Mouse (Mus musculus): ENCODE data around the gene Krtap14. TPM values are rescaled to one million over a fixed set of nuclear protein-coding genes. Genes with fewer than 3 reads are reported as not detected.
A peak's percentile ranks its signal among the peaks of the same experiment; 100 is the strongest.

Krtap14 gene
- not detected in 2 replicates for polyA plus RNA-seq (2012; rRNA removed)

- Histone ChIP-seq H3K4me3 (ENCODE audit: extremely low read depth, insufficient read depth, insufficient read length) (no peak within 1 kb of the TSS), H3K36me3 (ENCODE audit: control insufficient read depth, insufficient read depth, low read length) (no peaks in the 10 kb centered on the region), H3K27me3 (ENCODE audit: control insufficient read depth, insufficient read depth, low read length) (no peaks in the 10 kb centered on the region), H3K4me1 (ENCODE audit: control insufficient read depth, insufficient read depth, insufficient read length) (no peaks in the 10 kb centered on the region), H3K27ac (ENCODE audit: insufficient read depth, low read length) (no peak within 1 kb of the TSS)
- no peak for DNase-seq (ENCODE audit: low read depth in 1 of 2, low spot score in 2 of 2)
- TF ChIP-seq POLR2A (IDR thresholded peaks at IDR 0.05; ENCODE audit: low read depth, low read length) (no peak), CTCF (IDR thresholded peaks at IDR 0.05; ENCODE audit: extremely low read depth, insufficient read depth, insufficient read length, insufficient replicate concordance) (no peak)
- 89% methylated on average over 9 of the region's 9 CpGs for WGBS
Observed at GRCm38 (mm10) chr16:88826095-88826652, at the start of gene Krtap14. Gene Krtap14, minus strand, starts transcription at chr16:88826145.

- no peaks in the 10 kb centered on the region for H3K27me3 ChIP-seq (ENCODE audit: control insufficient read depth, insufficient read depth, low read length)
- no peak within 1 kb of the TSS for H3K27ac ChIP-seq (ENCODE audit: insufficient read depth, low read length)
- WGBS, result 93% methylated on average over 3 of the region's 3 CpGs
- H3K36me3 ChIP-seq (ENCODE audit: control insufficient read depth, insufficient read depth, low read length), result no peaks in the 10 kb centered on the region
- H3K4me1 ChIP-seq (ENCODE audit: control insufficient read depth, insufficient read depth, insufficient read length), result no peaks in the 10 kb centered on the region
- TF ChIP-seq POLR2A (IDR thresholded peaks at IDR 0.05; ENCODE audit: low read depth, low read length) (no peak), CTCF (IDR thresholded peaks at IDR 0.05; ENCODE audit: extremely low read depth, insufficient read depth, insufficient read length, insufficient replicate concordance) (no peak)
- DNase-seq (ENCODE audit: low read depth in 1 of 2, low spot score in 2 of 2), result no peak
- H3K4me3 ChIP-seq (ENCODE audit: extremely low read depth, insufficient read depth, insufficient read length), result no peak within 1 kb of the TSS
Observed at GRCm38 (mm10) chr16:88874169-88874568, 48.2 kb upstream of the Krtap14 start, which contains the start of gene Krtap19-2. Gene Krtap19-2, minus strand, starts transcription at chr16:88874269.

GRCm38 (mm10) chr16:88869311-88869710, 43.4 kb upstream of the Krtap14 start, which contains the start of gene Krtap19-1:
Gene Krtap19-1, minus strand, starts transcription at chr16:88869411.
- 86% methylated on average over 6 of the region's 6 CpGs for WGBS
- no peak for DNase-seq (ENCODE audit: low read depth in 1 of 2, low spot score in 2 of 2)
- H3K4me1 ChIP-seq (ENCODE audit: control insufficient read depth, insufficient read depth, insufficient read length), result no peaks in the 10 kb centered on the region
- H3K36me3 ChIP-seq (ENCODE audit: control insufficient read depth, insufficient read depth, low read length), result no peaks in the 10 kb centered on the region
- no peak within 1 kb of the TSS for H3K27ac ChIP-seq (ENCODE audit: insufficient read depth, low read length)
- H3K4me3 ChIP-seq (ENCODE audit: extremely low read depth, insufficient read depth, insufficient read length), result no peak within 1 kb of the TSS
- no peaks in the 10 kb centered on the region for H3K27me3 ChIP-seq (ENCODE audit: control insufficient read depth, insufficient read depth, low read length)
- TF ChIP-seq POLR2A (IDR thresholded peaks at IDR 0.05; ENCODE audit: low read depth, low read length), result no peak
- no peak for TF ChIP-seq CTCF (IDR thresholded peaks at IDR 0.05; ENCODE audit: extremely low read depth, insufficient read depth, insufficient read length, insufficient replicate concordance)

GRCm38 (mm10) chr16:88864887-88865407, 39.0 kb upstream of the Krtap14 start:
- no peak for DNase-seq (ENCODE audit: low read depth in 1 of 2, low spot score in 2 of 2)
- WGBS, result 86% methylated on average over 4 of the region's 4 CpGs

GRCm38 (mm10) chr16:88851450-88851849, 25.5 kb upstream of the Krtap14 start:
- Histone ChIP-seq H3K4me1 (ENCODE audit: control insufficient read depth, insufficient read depth, insufficient read length) (no peaks in the 10 kb centered on the region), H3K27ac (ENCODE audit: insufficient read depth, low read length) (no peak overlapping the region), H3K4me3 (ENCODE audit: extremely low read depth, insufficient read depth, insufficient read length) (no peak overlapping the region), H3K36me3 (ENCODE audit: control insufficient read depth, insufficient read depth, low read length) (no peaks in the 10 kb centered on the region), H3K27me3 (ENCODE audit: control insufficient read depth, insufficient read depth, low read length) (no peaks in the 10 kb centered on the region)
- TF ChIP-seq POLR2A (IDR thresholded peaks at IDR 0.05; ENCODE audit: low read depth, low read length) (no peak), CTCF (IDR thresholded peaks at IDR 0.05; ENCODE audit: extremely low read depth, insufficient read depth, insufficient read length, insufficient replicate concordance) (0 out of 2 replicates have a peak, but pooled peaks have one; percentile 3)
- 17% methylated on average over 5 of the region's 5 CpGs for WGBS
- no peak for DNase-seq (ENCODE audit: low read depth in 1 of 2, low spot score in 2 of 2)

More at GRCm38 (mm10) chr16:88864887-88865407, 39.0 kb upstream of the Krtap14 start:
- H3K27ac ChIP-seq (ENCODE audit: insufficient read depth, low read length), result no peak overlapping the region
- H3K36me3 ChIP-seq (ENCODE audit: control insufficient read depth, insufficient read depth, low read length), result no peaks in the 10 kb centered on the region
- no peaks in the 10 kb centered on the region for H3K27me3 ChIP-seq (ENCODE audit: control insufficient read depth, insufficient read depth, low read length)
- H3K4me3 ChIP-seq (ENCODE audit: extremely low read depth, insufficient read depth, insufficient read length), result no peak overlapping the region
- no peak for TF ChIP-seq CTCF (IDR thresholded peaks at IDR 0.05; ENCODE audit: extremely low read depth, insufficient read depth, insufficient read length, insufficient replicate concordance)
- no peak for TF ChIP-seq POLR2A (IDR thresholded peaks at IDR 0.05; ENCODE audit: low read depth, low read length)
- H3K4me1 ChIP-seq (ENCODE audit: control insufficient read depth, insufficient read depth, insufficient read length), result no peaks in the 10 kb centered on the region

- no peak for TF ChIP-seq POLR2A (IDR thresholded peaks at IDR 0.05; ENCODE audit: low read depth, low read length)
- no peak for TF ChIP-seq CTCF (IDR thresholded peaks at IDR 0.05; ENCODE audit: extremely low read depth, insufficient read depth, insufficient read length, insufficient replicate concordance)
- H3K4me1 ChIP-seq (ENCODE audit: control insufficient read depth, insufficient read depth, insufficient read length), result no peaks in the 10 kb centered on the region
- WGBS, result 86% methylated on average over 4 of the region's 4 CpGs
- no peak overlapping the region for H3K4me3 ChIP-seq (ENCODE audit: extremely low read depth, insufficient read depth, insufficient read length)
- H3K36me3 ChIP-seq (ENCODE audit: control insufficient read depth, insufficient read depth, low read length), result no peaks in the 10 kb centered on the region
- H3K27me3 ChIP-seq (ENCODE audit: control insufficient read depth, insufficient read depth, low read length), result no peaks in the 10 kb centered on the region
- no peak for DNase-seq (ENCODE audit: low read depth in 1 of 2, low spot score in 2 of 2)
- H3K27ac ChIP-seq (ENCODE audit: insufficient read depth, low read length), result no peak overlapping the region
Observed at GRCm38 (mm10) chr16:88848558-88848957, 22.6 kb upstream of the Krtap14 start.

GRCm38 (mm10) chr16:88847363-88847762, 21.4 kb upstream of the Krtap14 start:
- 88% methylated on average over 1 of the region's 1 CpGs for WGBS
- H3K27ac ChIP-seq (ENCODE audit: insufficient read depth, low read length), result no peak overlapping the region
- H3K36me3 ChIP-seq (ENCODE audit: control insufficient read depth, insufficient read depth, low read length), result no peaks in the 10 kb centered on the region
- H3K4me1 ChIP-seq (ENCODE audit: control insufficient read depth, insufficient read depth, insufficient read length), result no peaks in the 10 kb centered on the region
- no peaks in the 10 kb centered on the region for H3K27me3 ChIP-seq (ENCODE audit: control insufficient read depth, insufficient read depth, low read length)
- no peak for DNase-seq (ENCODE audit: low read depth in 1 of 2, low spot score in 2 of 2)
- no peak overlapping the region for H3K4me3 ChIP-seq (ENCODE audit: extremely low read depth, insufficient read depth, insufficient read length)
- TF ChIP-seq POLR2A (IDR thresholded peaks at IDR 0.05; ENCODE audit: low read depth, low read length), result no peak
